Mouse (Mus musculus) cerebellum, adult 11-12 months (tissue): ENCODE measurements around the gene Wipf1.

ENCODE experiments used
- DNase-seq: peaks from one replicate; pipeline ENCODE4 v3.0.0; 2022

Wipf1 gene

DNA sequence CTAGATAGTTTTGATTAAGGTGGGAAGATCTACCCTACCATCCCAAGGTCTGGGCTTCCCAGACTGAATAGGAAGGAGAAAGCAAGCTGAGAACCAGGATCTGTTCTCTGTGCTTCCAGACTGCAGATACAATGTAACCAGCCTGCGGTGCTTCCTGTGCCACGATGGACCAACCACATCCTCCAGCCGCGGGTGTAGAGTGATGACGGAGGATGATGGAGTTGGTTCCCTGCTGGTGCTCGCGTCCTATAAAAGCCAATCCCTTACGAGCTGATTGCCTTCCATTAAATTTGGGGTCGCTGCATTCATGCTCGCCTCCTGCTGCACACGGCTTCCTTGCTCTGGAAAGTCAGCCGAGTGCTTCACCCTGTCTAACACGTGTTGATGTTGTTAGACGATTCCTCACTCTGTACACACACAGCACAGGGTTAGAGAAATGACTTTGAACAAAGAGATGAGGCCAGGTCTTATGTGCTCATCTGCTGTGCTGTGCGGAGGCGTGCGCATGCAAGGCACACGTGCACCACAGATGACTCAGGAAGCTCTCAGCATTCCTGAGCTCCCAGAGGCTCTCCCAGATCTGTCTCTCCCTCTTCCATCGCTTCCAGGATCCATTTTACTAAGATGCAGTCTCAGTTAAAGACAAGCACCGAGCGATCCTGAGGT, 100.6 kb downstream of the Wipf1 start:
- DNase-seq, result no peak

DNA sequence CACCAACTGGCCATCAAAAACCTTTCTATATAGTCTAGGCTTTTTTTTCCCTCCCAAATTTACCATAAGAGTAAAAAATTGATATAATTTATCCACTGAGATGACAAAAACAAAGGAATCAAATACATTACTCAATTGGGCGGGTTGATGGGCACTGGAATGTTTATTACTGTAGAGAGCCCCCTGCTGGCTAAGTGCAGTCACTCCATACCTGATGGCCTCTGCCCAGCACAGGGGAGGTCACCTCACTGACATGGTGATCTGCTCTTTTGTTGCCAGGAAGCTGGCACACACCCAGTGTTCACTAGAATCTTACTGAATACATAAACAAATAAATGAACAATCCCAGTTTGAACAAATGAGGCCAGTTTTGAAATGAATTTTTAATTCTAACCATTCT, 102.2 kb downstream of the Wipf1 start:
- no peak for DNase-seq

DNA sequence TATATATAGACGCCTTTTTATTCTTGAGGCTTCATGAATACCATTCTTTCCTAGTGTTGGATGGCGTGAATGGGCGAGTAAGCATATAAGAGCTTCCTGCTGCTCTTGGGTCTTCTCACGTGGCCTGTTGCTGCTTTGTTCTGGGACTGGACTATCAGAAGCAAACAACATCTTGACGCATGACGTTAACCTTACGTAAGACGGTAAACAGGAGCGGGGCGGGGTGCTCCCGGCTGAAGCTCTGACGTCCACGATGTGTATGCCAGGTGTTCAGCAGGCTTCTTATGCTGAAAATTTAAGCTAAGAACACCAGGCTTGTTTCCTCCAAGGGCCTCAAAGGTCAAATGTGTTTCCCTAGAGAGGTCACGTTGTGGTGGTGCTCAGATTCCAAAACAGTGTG, 103.7 kb downstream of the Wipf1 start:
- no peak for DNase-seq

DNA sequence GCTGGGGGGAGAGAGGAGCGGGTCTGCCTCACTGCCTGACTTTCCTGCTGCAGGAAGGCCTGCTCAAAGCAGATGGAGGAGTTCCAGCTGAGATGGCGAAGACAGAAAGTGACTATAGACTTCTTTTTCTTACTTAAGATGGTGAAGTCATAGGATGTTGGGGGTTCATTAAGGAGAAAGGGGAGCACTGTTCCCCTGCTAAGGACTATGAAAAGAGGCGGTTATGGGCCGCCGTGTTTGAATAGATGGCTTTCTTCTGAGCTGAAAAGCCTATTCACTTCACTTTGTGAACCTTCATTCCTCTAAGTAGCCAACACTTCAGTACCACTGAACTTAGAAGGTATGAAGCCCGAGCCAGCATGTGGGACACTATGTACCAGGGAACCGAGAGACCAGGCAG, 109.8 kb downstream of the Wipf1 start:
- DNase-seq, result no peak

DNA sequence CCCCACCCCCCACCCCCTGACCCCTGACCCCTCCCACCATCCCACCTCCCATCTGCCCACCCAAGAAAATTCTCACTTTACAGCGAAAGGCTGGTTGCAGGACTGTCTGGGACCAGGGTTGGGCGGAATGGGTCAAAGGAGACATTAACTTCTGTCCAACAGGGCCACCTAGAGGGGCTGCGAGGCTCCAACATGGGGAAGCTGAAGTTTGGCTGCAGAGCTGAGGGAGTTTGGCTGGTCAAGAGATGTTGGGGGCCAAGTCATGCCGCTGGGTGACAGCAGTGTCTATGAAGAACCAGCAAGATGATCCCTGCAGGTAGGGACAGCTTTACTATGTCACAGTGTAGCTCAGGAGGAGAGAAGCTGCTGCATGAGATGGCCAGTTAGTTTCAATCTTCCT, 110.2 kb downstream of the Wipf1 start:
- no peak for DNase-seq

DNA sequence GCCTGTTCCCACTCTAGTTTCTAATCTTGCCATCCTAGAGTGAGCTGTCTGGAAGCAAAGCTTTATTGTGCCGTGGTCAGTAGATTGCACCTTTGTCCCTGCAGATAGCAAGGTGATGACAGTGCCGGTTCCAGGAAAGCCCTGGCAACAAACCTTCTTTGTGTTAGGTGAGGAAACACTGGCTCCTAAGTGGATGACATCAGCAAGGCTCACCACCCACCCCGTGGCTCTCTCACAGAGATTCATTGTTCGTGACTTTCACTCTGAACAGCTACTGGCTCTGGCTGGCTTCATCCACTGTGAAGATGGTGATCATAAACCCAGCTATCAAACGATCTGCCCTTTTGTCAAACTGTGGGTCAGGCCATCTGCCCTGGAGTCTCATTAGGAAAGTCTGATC, 113.6 kb downstream of the Wipf1 start:
- DNase-seq, result no peak

DNA sequence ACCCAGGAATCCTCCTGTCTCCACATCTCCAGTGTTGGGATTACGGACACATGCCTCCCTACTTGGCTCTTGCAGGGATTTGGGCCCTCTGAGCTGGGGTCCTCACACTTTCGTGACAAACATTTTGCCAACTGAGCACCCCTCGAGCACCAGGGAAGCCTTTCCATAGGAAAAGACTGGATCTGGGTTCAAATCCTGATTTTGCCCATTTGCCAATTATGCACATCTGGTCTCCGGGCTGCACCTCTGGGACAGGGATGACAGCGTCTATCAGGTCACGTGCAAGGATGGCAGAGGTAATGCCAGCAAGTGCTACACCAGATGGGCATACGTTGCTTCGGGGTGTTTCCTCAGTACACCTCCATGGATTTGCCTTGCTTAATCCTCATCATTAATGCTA, 119.5 kb downstream of the Wipf1 start:
- DNase-seq, result no peak

DNA sequence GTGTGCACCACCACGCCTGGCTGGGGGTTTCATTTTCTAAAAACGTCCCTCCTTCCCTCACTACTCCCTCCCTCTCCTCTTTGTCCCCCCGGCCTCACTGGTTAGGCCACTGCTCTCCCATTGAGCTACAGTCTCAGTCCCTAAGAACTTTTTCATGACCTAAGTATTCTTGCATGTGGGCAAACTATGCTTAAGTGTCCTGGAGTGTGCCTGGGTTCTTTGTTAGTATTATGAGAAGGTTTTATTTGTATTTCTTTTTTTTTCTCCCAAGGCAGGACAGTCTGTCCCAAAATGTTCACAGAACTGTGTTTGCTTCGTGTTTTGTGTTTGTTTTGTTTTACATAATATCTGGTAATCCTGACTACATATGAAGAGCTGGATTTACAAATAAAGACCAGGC, 121.9 kb downstream of the Wipf1 start:
- DNase-seq, result no peak

DNA sequence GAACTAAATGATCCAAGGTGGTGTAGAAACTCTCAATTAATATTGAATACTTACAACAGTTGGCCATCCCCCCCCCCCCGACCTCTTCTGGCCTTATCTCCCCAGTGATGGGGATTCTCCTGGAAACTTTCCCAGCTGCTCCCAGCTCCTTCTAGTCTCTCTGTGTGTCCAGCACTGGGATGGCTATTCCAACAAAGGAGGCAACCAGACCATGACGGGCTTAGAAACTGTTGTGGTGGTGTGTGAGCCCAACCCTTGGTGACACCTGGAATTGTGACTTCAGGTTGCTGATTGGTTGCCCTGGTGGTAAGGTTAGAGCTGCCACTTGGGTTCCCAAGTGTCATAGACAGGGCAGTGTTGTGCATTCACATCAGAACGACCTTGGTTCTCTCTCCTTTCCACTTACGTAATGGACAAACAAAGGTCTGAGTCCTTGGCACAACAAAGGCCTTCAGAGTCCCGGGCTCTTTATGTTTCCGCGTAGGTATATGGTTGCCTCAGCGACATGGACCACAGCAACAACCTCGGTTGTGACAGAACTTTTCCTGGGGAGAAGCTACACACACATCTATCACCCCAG, 123.1 kb downstream of the Wipf1 start:
- DNase-seq, result no peak

DNA sequence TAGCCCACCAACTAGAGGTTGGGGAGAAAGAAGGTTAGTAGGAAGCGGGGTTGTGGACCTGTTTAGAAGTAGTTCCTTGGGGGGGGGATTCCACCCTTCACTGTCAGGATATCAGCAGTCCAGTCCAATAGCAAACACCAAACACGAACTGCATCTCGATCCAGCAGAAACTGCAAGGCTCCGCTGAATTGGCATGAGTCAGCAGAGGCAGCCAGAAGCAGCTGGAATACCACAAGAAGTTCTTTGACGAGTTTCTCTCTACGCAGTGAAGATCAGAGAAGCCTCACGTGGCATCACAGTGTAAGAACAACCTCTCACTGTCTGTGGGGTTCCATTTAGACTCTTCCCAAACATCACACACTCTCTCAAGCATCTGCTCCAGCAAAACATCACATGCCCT, 124.6 kb downstream of the Wipf1 start:
- DNase-seq, result no peak

DNA sequence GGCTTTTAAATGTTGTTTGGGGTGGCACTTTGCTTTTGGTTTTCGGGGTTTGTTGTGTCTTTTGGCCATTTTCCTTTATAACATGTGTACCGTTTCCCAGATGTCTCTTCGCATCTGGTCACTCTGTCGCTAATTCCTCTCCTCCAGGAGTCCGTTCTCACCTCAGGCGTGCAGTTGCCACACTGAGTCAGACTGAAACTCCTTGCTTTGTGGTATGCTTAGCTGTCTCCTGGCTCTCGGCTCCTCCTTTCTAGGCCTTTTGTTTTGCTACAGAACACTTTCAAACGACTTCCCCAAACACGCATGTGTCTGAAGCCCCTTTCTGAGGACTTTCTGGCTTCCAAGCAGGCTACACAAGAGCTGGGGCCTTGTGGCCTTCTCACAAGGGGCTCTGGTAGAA, 125.1 kb downstream of the Wipf1 start:
- DNase-seq, result no peak

DNA sequence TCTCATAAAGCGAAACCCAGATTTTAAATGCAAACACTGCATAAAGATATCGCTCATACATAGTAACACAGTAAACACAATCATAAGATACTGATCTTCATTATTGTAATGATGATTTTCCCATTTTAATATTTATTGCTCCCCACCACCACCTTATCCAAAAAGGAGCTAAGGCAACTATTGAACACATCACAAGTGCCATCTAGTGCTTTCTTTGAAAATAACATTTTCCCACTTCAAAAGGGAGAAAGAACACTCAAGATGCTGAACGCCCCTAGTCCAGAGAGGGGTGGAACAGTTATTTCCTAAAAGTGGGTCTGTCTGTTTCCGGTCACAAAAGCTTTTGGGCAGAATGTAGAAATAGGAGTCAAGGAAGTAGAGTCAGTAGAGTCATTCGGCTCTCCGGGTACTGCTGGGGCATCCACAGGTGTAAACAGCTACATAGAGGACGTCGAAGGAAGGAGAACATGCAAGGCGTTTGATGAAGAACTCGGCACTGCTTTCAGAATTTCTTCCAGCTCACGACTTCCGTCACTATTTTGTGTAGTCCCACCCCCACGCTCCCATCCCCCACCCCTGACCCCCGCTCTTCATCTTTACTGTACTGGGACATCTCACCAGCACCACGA, 126.0 kb downstream of the Wipf1 start:
- no peak for DNase-seq

DNA sequence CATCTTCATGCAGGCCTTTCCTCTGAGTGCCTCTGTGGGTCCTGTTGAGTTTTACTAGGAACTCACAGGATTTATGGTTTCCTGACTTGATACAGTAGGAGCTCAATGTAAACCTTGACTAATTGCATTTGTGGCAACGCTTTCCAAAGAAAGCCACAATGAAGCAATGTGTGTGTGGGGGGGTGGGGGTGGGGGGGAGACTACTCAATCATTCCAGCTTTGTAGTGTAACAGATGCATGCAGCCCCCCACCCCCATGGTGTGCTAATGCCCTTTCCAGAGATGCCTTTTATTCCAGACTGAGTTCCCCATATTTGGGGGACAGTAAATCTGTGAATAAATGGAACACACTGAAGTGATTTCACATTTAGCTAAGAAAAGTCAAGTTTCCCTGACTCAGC, 127.8 kb downstream of the Wipf1 start:
- no peak for DNase-seq

DNA sequence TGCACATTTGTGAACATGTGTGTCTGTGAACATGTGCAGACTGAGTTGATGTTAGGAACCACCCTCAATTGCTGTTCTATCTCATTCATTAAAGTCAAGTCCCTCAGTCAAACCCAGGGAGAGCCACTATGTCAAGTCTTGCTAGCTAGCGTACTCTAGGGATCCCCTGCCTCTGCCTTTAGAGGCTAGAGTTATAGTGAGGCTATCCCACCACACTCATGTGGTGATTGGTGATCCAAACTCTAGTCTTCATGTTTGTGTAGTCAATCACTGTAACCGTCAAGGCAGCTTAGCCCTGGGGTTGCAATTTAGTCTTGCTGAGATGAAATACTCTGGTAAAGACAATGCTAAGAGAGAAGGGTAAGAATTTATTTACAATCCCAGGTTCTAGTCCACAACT, 132.1 kb downstream of the Wipf1 start:
- DNase-seq, result no peak

DNA sequence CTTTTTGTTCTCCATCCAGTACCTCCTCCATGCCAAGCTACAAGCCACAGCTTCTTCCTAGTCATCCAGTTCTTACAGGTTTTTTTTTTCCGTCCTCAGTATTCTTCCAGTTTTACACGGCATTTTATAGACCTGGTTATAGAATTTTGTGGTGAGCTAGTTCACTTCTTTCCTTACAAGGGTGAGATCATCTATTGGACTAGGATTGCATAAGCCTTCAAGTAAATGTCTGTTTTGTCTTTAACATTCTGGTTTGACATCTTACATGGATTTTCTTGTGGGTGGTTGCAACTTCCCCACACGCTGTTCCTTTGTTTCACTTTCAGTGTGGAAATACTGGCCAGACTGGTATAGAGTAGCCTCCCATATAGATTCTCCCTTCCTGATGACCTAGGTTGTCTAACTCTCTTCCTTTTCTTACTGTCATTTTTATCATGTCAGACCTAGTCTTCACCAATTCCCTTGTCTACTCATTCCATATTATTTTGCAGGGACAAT, 132.7 kb downstream of the Wipf1 start:
- DNase-seq, result no peak

DNA sequence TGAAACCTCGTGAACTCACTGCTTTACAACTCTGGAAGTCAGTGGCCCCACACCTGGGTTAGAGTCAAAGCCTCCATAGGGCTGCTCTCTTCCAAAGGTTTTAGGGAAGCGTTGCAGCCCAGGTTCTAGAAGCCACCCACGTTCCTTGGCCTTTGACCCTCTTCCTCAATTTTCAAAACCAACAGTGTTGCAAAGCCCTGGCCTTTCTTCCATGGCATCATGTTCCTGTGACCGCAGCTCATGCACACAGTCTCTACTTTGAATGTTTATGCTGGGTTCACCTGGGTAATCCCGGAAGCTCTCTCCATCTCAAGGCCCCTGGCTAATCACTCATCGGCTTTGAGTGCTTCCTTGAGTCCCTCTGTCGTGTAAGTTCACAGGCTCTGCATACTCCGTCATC, 134.0 kb downstream of the Wipf1 start:
- no peak for DNase-seq

DNA sequence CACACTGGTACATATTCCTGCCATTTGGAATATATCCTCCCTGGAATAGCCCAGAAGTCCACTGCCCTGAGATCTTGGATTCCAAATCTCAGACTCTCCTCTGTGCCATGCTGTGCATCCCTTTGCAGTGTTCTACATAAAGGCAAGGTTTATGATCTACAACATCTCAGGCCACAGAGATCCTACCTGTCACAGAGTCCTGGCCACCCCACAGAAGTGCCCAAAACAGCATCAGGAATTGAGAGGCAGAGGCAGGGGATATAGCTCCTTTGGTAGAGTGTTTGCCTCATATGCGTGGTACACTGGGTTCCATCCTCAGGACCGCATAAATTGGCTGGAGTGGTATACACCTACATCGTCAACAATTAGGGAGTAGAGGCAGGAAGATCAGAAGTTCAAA, 135.1 kb downstream of the Wipf1 start:
- DNase-seq, result no peak

DNA sequence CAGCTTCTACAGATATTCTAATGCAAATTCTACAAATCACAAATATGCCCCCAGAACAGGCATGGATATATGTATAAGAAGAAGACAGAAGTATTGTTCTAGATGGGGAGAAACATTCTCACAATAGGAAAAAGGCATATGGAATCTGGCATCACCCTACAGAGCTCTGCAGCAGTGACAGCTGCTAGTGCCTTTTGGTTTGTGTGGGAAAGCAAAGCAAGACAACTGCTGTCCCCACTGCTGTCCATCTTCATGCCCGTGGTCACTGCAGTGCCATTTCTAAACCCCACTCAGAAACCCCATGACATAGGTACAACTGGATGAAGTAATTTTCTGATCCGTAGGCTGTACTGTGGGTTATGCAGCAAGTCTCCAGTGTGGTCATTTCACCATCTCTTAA, 136.8 kb downstream of the Wipf1 start:
- no peak for DNase-seq

DNA sequence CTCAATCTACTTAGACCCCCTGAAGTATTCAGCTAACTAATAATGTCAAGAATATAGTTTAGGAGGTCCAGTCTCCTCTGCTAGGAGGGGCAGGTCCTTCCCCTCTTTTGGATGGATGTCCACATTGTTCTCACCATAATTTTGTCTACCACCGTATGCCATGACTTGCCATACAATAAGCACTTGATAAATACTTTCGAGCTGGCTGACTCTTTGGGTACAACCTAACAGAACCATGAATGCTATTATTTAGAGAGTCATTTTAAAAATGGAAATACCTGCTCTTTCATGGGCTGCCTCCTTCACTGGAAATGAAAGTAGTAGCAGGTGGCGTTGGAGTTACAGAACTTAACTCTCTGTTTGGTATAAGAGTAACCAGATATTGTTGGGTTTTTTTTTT, 139.6 kb downstream of the Wipf1 start:
- no peak for DNase-seq

DNA sequence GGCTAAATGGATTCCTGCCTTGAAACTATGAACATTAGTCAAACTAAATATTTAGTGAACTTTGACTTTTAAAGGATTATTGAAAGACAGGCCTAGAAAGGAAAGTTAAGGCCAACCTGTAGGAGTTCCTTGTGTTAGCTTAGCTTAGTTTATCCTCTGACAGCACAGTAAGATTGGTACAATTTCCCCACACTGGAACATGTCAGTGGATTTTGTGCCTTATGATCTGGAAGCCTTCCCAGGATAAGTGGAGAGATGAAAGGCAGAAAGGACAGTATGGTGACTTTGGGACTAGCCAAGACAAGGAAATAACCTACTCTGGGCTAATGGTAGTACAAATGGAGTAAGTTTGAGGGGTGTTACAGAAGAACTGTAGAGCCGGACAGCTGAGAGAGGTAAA, 141.7 kb downstream of the Wipf1 start:
- no peak for DNase-seq

DNA sequence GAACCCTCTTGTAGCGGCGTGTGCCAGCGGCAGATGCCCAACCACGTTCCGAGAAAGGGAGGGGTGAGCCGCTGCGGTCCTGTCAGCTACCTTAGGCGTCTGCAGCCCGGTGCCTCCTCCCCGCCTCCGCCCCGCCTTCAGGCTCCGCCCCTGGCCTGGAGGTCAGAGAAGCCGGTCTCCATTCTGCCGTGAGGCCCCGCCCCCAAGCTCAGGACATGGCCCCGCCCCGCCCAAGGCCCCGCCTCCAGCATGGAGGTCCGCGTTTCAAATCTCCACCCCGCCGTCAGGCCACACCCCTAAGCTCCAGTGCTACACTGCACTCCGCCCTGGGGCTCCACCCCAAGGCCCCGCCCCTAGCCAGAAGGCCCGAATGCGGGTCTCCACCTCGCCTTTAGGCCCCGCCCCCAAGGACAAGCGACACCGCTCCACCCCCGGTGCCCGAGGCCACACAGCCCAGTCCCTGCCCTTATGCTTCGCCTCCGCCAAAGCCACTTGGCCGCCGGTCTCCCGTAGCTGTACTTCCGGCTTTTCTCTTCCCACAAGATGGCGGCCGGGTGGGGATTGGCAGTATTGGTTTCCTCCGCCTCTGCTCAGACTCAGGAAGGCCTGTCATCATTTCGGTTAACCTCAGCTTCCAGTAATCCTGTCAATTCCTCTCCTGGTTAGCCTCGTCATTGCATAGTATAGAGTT, 143.0 kb downstream of the Wipf1 start, which contains the start of gene Gpr155:
Gene Gpr155, minus strand, starts transcription at position 217 of the 691 bp plus-strand sequence.
- DNase-seq, result peak; percentile 100

DNA sequence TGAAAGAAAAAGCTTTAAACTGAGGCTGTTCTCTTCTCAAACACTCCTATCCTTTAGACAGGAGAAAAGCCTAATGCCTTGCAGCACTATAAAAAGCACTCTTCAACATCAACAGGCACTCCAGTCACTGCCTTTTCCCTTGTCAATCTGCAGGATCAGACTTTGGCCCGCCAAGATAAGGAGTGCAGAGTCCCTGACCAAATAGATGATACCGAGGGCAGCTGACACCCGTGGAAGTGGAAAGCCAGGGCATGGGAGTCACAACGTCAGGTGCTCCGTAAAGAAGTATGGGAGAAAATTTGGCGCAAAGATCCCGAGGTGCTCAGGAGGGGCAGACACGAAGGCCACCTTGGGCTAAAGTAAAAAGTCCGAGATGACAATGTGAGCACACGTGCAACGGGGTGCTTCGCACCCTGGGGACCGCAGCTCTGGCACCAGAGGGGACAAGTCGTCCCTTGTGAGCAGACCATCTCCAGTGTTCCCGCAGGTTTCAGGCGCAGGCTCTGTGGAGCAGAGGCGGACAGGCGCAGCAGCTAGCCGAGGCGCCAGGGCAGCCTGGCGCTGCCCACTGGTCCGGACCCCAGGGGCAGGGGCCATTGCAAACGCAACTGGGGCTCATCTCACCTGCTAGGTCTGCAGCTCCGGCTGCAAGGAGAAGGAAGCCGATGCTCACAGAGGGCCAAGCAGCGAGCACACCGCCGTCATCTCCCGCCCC, 143.7 kb downstream of the Wipf1 start:
- no peak for DNase-seq

DNA sequence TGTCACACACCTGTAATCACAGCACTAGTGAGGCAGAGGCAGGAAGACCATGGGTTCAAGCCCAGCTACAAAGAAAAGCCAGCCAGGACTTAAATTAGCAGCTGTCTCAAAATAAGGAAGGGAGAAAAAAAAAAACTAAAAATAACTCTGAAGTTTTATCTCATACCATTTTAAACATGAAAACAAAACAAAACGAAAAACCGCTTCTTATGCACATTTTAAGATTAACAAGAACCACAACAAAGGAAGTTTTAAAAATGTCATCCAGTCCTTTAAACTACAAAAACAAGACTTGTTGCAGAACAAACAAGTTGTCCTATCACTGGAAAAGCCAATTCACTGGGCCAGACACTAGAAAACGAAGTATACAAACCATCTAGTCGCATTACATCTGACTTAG, 144.4 kb downstream of the Wipf1 start:
- no peak for DNase-seq
